Mouse (Mus musculus) myocyte (in vitro differentiated cells): ENCODE measurements at regions not wholly inside any gene's neighbourhood (a gene's known extent, or its start where the extent isn't known, plus 50 kb on each side); places are given as distances from the start of the nearest gene placed in this dataset.

ENCODE experiments used
- H3K27me3 ChIP-seq: one replicate; pipeline ENCODE4 v1.6.1; 2011; ENCODE audit not compliant: control insufficient read depth, insufficient read depth, insufficient read length
- H3K36me3 ChIP-seq: one replicate; pipeline ENCODE4 v1.6.1; 2011; ENCODE audit not compliant: control insufficient read depth, insufficient read depth
- H3K4me2 ChIP-seq: one replicate; pipeline ENCODE4 v1.6.1; 2011; ENCODE audit warnings: low read depth, control low read depth
- H3K4me3 ChIP-seq: one replicate; pipeline ENCODE4 v1.5.1; 2011; ENCODE audit warnings: mild to moderate bottlenecking, control low read depth, moderate library complexity
- H3K79me2 ChIP-seq: one replicate; pipeline ENCODE4 v1.6.1; 2011; ENCODE audit not compliant: control insufficient read depth, insufficient read depth
- H3ac ChIP-seq: one replicate; pipeline ENCODE4 v1.6.1; 2011; ENCODE audit not compliant: control insufficient read depth, insufficient read length
- CEBPB ChIP-seq: IDR thresholded peaks from 2 replicates; pipeline ENCODE4 v1.6.1; 2011; ENCODE audit warnings: mild to moderate bottlenecking, moderate library complexity; ENCODE audit not compliant: poor library complexity, insufficient read depth, severe bottlenecking
- E2F4 ChIP-seq: IDR thresholded peaks from one replicate; pipeline ENCODE4 v1.6.1; 2011; ENCODE audit warnings: mild to moderate bottlenecking, control low read depth, moderate library complexity; ENCODE audit not compliant: insufficient read depth
- MAX ChIP-seq: IDR thresholded peaks from one replicate; pipeline ENCODE4 v1.6.1; 2011; ENCODE audit warnings: low read depth, mild to moderate bottlenecking, control low read depth
- MYOD1 ChIP-seq, 3 experiments: IDR thresholded peaks; one replicate each; pipeline ENCODE4 v1.6.1; 2011; ENCODE audit warnings: control low read depth in 2 of 3, low read depth in 2 of 3, mild to moderate bottlenecking in 2 of 3, moderate library complexity in 1 of 3; ENCODE audit not compliant: insufficient read length in 2 of 3, control insufficient read depth in 1 of 3
- MYOG ChIP-seq, 3 experiments: IDR thresholded peaks; one replicate each; pipeline ENCODE4 v1.6.1; 2011; ENCODE audit warnings: control low read depth in 2 of 3, low read depth in 2 of 3, mild to moderate bottlenecking in 2 of 3; ENCODE audit not compliant: insufficient read length in 2 of 3, control insufficient read depth in 1 of 3, insufficient read depth in 1 of 3
- POLR2A ChIP-seq: IDR thresholded peaks from one replicate; pipeline ENCODE4 v1.6.1; 2011; ENCODE audit warnings: low read depth, mild to moderate bottlenecking, control low read depth, moderate library complexity; ENCODE audit not compliant: insufficient read length
- POLR2AphosphoS2 ChIP-seq: IDR thresholded peaks from one replicate; pipeline ENCODE4 v1.6.1; 2011; ENCODE audit warnings: low read depth, control low read depth; ENCODE audit not compliant: insufficient read length
- REST ChIP-seq: IDR thresholded peaks from one replicate; pipeline ENCODE4 v1.6.1; 2011; ENCODE audit warnings: mild to moderate bottlenecking, control low read depth, moderate library complexity; ENCODE audit not compliant: insufficient read depth, insufficient read length
- SRF ChIP-seq: IDR thresholded peaks from one replicate; pipeline ENCODE4 v1.6.1; 2011; ENCODE audit warnings: low read depth; ENCODE audit not compliant: control insufficient read depth, insufficient read length
- TCF12 ChIP-seq: IDR thresholded peaks from one replicate; pipeline ENCODE4 v1.6.1; 2011; ENCODE audit warnings: mild to moderate bottlenecking, control low read depth; ENCODE audit not compliant: poor library complexity, insufficient read depth, severe bottlenecking
- TCF3 ChIP-seq: IDR thresholded peaks from one replicate; pipeline ENCODE4 v1.6.1; 2011; ENCODE audit warnings: low read depth, control low read depth; ENCODE audit not compliant: insufficient read length
- USF1 ChIP-seq: IDR thresholded peaks from one replicate; pipeline ENCODE4 v1.6.1; 2011; ENCODE audit warnings: low read depth, mild to moderate bottlenecking, control low read depth, moderate library complexity

GRCm38 (mm10) chr14:24908377-24908776 lies 421.5 kb downstream of the Rps24 start:
- Histone ChIP-seq H3K4me2 (no peak overlapping the region), H3K27me3 (peaks cover 53% of the 10 kb centered on the region), H3K4me3 (no peak overlapping the region), H3ac (no peak overlapping the region), H3K36me3 (no peaks in the 10 kb centered on the region), H3K79me2 (no peaks in the 10 kb centered on the region)
- TF ChIP-seq POLR2AphosphoS2 (no peak), MYOD1 (IDR thresholded peaks at IDR 0.05; ENCODE audit: control insufficient read depth in 1 of 3, insufficient read length in 2 of 3, low read depth in 2 of 3) (no peak), TCF3 (no peak), MYOG (IDR thresholded peaks at IDR 0.05; ENCODE audit: control insufficient read depth in 1 of 3, insufficient read depth in 1 of 3, insufficient read length in 2 of 3, low read depth in 2 of 3) (no peak), USF1 (no peak), SRF (no peak), CEBPB (no peak), E2F4 (no peak), TCF12 (no peak), POLR2A (no peak), REST (no peak), MAX (no peak)

- H3K36me3 ChIP-seq = no peaks in the 10 kb centered on the region
- no peak for TF ChIP-seq MYOG (IDR thresholded peaks at IDR 0.05; ENCODE audit: control insufficient read depth in 1 of 3, insufficient read depth in 1 of 3, insufficient read length in 2 of 3, low read depth in 2 of 3)
- no peak overlapping the region for H3ac ChIP-seq
- H3K4me2 ChIP-seq = no peak overlapping the region
- H3K27me3 ChIP-seq = peaks cover 55% of the 10 kb centered on the region
- H3K79me2 ChIP-seq = no peaks in the 10 kb centered on the region
- no peak overlapping the region for H3K4me3 ChIP-seq
Observed at GRCm38 (mm10) chr14:24911621-24912020, 424.7 kb downstream of the Rps24 start.

- Histone ChIP-seq H3K27me3 (peaks cover 10% of the 10 kb centered on the region), H3ac (no peak overlapping the region), H3K36me3 (no peaks in the 10 kb centered on the region), H3K79me2 (no peaks in the 10 kb centered on the region), H3K4me2 (no peak overlapping the region), H3K4me3 (no peak overlapping the region)
- TF ChIP-seq E2F4 = no peak
- peak in 1 of 3 experiments; percentile 39 for TF ChIP-seq MYOD1 (IDR thresholded peaks at IDR 0.05; ENCODE audit: control insufficient read depth in 1 of 3, insufficient read length in 2 of 3, low read depth in 2 of 3)
- no peak for TF ChIP-seq CEBPB
Observed at GRCm38 (mm10) chr14:24919056-24919455, 432.1 kb downstream of the Rps24 start.

GRCm38 (mm10) chr14:24922006-24922405 lies 435.1 kb downstream of the Rps24 start:
- no peak overlapping the region for H3K4me3 ChIP-seq
- H3K79me2 ChIP-seq = no peaks in the 10 kb centered on the region
- H3K4me2 ChIP-seq = no peak overlapping the region
- H3ac ChIP-seq = no peak overlapping the region
- H3K27me3 ChIP-seq = peaks cover 36% of the 10 kb centered on the region
- TF ChIP-seq SRF (no peak), REST (no peak)
- no peaks in the 10 kb centered on the region for H3K36me3 ChIP-seq

GRCm38 (mm10) chr14:24924561-24924960 lies 437.6 kb downstream of the Rps24 start:
- H3K36me3 ChIP-seq = no peaks in the 10 kb centered on the region
- peaks cover 54% of the 10 kb centered on the region for H3K27me3 ChIP-seq
- TF ChIP-seq CEBPB (no peak), E2F4 (no peak), SRF (no peak), MYOG (IDR thresholded peaks at IDR 0.05; ENCODE audit: control insufficient read depth in 1 of 3, insufficient read depth in 1 of 3, insufficient read length in 2 of 3, low read depth in 2 of 3) (no peak), MYOD1 (IDR thresholded peaks at IDR 0.05; ENCODE audit: control insufficient read depth in 1 of 3, insufficient read length in 2 of 3, low read depth in 2 of 3) (no peak), POLR2AphosphoS2 (no peak), POLR2A (no peak), TCF12 (no peak), MAX (no peak), USF1 (no peak), TCF3 (no peak), REST (no peak)
- H3K4me3 ChIP-seq = no peak overlapping the region
- H3K79me2 ChIP-seq = no peaks in the 10 kb centered on the region
- no peak overlapping the region for H3ac ChIP-seq
- no peak overlapping the region for H3K4me2 ChIP-seq
